Mouse (Mus musculus) E14TG2a.4 (cell line): ENCODE measurements around the gene Sfrp4.

Experiments
- CTCF ChIP-seq: conservative IDR thresholded peaks from 2 replicates; pipeline ENCODE4 v1.5.1; 2014; ENCODE audit warnings: low read length
- NANOG ChIP-seq: IDR thresholded peaks from 2 replicates; pipeline ENCODE4 v1.6.1; 2014; ENCODE audit warnings: borderline replicate concordance, low read length, mixed read lengths
- POU5F1 ChIP-seq: IDR thresholded peaks from 2 replicates; pipeline ENCODE4 v1.6.1; 2014; ENCODE audit warnings: low read length, borderline replicate concordance

DNA sequence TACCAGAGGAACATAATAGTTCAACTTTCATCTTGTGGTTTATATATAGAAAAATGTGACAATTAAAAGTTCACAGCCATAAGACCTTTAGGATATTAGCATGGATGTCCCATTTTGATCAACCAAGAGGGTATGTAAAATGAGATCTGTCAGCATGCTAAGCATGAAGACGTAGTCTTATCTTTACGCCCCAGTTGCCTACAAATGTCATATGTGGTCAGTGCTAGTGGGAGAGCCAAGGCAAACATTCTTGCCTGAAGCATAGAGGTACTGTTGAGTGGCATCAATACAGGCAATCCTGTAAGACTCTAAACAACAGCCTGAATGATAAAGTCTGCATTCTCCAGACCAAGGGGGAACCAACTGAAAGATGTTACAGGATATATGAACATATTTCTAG, 29.5 kb downstream of the Sfrp4 start:
- no peak for TF ChIP-seq CTCF
- TF ChIP-seq NANOG: no peak
- TF ChIP-seq POU5F1: no peak
